Mouse (Mus musculus): ENCODE measurements around the gene Slc25a31. TPM values are rescaled to one million over a fixed set of nuclear protein-coding genes. Genes with fewer than 3 reads are reported as not detected.

The Slc25a31 gene
- not detected for total RNA-seq (2021)
- long read RNA-seq, experiment 1, result 0 reads
- long read RNA-seq, experiment 2, result 0 reads

DNA sequence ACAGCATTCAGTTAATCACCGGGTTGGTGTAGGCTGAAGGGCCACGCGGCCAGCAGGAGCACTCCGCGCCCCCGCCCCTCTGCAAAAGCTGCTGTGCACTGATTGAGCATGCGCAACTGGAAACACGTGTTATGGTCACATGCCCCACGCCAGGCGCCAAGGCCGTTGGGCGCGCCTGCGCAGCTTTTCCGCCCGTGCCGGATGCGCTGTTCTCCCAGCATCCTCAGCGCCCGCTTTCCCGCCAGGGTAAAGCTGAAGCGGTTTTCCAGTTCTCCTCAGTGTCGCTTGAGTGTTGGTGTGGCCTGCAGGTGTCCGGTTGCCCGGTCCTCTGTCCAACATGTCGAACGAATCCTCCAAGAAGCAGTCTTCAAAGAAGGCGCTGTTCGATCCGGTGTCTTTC is at the start of gene Slc25a31:
TSS of gene Slc25a31 (plus strand) at position 201 of the 400 bp plus-strand sequence.
- DNase-seq (ENCODE audit: low spot score in 2 of 2), result no peak

DNA sequence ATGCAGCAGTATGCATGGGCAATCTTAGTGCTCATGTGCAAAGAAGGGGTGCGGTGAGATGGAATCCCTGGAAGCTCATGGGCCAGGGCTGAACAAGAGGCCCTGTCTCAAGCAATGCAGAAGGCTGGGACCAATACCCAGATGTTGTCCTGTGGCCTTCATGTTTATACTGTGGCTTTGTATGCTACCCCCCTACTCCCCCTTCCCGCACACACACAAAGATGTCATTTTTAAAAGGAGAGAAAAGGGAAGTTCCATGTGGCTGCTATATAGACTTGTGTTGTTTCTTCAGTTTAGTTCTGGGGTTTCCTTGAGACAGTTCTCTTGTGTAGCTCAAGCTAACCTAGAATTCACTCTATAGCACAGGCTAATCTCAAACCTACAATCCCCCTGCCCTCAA is 48.4 kb upstream of the Slc25a31 start:
- no peak for DNase-seq (ENCODE audit: low spot score in 2 of 2)

DNA sequence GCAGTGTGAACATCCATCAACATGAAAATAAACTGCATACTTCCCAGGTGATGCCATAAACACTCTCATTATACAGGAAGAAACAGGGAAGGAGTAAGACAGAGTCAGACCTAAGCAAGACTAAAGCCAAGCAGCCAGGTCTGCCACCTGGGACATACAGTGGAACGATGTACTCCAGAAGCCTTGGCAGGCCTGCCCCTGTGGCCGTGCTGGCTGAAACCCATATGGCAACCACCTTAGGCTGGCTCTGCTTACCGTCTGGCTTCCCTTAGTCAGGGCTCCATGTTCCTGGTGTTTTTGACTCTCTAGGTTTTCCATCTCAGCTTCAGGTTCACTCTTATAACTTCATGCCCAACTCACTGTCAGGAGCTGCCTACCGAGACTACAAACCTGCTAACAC is 42.5 kb upstream of the Slc25a31 start:
- no peak for DNase-seq (ENCODE audit: low spot score in 2 of 2)

DNA sequence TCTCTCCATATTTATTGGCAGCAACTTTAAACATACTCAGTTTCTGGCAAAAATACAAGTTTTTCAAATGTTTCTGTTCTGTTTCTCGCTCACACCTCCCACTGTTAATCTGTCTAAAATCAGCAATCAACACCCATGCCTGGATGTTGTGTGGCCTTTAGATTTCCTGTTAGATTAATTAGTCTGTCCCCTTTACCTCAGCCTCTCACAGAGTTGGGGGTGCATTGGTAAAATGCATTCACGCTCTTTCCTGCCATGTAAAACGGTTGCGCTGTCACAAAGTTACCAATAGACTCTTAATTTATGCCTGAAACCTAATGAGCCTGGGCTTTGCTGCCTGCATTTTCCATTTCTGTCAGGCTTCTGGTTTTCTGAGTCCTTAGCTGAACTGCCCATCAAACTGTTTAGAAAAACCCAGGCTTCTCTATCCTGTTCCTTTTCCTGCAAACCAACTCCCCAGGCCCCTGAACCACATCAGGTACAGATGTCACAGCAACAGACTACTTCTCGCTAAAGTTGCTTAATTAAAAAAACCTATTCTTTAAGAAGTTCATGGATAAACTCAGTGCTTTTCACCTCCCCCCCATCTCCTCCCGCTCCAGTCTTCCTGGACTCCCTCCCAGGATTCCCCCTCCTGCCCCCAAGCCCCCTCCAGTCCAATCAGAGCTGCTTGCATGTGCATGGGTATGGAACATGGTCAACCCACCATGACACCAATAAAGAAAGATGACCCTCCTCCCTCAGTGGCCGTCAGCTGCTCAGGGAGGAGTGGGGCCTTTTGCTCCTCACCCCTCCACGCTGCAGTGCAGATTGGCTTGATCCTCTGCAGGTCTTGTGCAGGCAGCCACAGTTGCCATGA is 41.6 kb upstream of the Slc25a31 start:
- DNase-seq (ENCODE audit: low spot score in 2 of 2), result no peak

DNA sequence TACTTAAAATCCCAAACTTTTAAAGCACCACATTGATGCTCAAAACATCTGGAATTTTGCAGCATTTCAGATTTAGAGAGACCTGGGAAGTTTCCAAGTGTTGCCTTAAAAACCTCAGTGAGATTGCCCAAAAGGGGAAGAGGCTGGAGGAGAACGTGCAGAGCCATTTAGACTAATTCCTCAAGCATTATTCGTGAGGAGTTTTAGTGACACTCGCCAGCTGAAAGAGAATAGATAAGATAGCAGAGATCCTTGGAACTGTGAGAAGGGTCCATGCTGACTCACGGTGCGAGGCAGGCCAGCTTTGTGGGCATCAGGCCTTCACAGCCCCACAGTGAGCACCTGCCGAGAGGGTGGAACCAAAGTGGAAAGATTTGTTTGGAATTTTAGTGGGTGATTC is 39.8 kb upstream of the Slc25a31 start:
- DNase-seq (ENCODE audit: low spot score in 2 of 2), result no peak

DNA sequence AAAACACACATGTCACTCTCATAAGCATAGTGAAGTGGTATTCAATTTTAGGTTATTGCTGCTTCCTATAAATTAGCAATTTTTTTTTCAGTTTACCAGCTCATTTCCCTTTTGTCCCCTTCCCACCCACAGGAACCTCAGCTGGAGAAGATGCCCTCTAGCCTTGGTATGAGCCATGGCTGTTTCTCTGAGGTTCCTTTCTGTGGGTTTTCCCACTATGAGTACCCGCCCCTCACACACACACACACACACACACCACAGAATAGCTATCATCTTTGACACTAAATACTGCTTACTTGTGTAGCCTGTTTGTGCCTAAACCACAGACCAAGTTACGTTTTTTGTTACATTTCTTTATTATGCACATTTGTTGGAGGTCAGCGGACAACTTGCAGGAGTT is 39.3 kb upstream of the Slc25a31 start:
- DNase-seq (ENCODE audit: low spot score in 2 of 2), result no peak

DNA sequence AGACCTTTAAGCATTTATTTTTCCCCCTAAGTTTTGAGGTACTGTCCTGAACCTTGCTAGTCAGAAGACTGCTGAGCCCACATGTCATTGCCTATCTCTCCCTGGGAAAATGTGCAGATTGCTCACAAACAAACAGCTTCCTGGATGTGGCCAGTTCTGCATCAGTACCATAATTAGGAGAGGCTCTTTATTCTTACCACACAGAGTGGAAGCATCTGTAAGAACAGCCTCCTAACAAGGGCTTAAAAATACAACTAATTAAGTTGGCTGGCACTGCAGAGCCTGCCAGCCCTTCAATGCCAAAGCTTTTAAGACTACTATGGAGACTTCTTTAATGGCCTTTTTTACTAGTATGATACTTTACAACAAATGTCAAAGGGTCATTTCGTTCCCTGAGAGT is 35.1 kb upstream of the Slc25a31 start:
- no peak for DNase-seq (ENCODE audit: low spot score in 2 of 2)

DNA sequence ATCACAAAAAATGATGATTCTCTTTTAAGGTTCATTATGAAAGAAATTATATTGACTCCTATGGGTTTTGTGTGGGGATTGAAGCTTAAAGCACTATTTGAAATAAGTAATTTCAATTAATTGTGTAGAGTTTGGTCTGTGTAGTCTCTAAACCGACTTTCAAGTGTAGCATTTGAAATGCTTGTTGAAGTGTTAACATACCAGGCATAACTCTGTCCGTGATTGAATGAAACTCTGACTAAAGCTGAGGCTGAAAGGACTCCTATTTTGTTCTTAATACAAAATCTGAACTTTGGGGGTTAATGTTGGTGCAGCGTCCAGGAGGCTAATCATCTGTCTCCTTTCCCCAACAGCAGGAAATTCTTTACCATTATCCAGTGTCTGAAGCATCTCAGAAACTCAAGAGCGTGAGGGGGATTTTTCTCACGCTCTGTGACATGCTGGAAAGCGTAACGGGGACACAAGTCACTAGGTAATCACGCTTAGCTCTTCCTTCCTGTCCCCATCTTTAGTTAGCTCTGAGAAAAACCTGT is 33.7 kb upstream of the Slc25a31 start:
- no peak for DNase-seq (ENCODE audit: low spot score in 2 of 2)

DNA sequence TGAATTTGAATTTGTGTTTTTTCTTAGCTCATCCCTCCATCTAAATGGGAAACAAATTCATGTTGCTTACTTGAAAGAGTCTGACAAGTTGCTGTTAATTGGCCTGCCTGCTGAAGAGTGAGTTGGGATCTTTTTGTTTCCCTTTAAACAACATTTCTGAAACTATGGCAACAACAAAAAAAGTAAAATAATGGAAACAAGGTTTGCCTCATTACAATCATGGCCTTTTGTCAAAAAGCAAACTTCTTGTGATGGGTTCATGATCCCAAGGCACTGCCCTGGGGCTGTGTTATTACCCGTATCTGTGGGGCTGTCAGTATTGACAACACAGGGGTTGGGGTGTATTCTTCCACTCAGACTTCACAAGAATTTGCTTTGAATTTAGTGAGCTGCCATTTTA is 29.8 kb upstream of the Slc25a31 start:
- DNase-seq (ENCODE audit: low spot score in 2 of 2), result no peak

DNA sequence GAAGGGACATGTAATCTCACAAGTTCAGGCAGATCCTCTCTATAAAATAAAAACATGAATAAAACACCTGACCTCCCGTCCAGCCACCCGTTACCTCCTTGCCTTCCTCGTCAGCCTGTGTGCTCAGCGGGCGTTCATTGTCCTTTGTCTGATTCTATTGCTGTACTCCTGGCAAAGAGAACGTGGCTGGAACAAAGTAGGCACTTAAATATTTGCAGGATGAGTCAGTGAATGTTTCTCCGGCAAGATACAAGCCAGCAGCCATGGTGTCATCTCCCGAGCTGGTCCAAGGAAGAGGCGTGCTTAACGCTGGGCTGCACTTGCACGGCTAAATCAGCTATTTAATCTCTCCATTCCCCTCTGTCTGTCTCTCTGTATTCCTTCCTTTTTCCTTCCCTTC is 26.3 kb upstream of the Slc25a31 start:
- peak in 1 of 2 experiments; percentile 9 for DNase-seq (ENCODE audit: low spot score in 2 of 2)

DNA sequence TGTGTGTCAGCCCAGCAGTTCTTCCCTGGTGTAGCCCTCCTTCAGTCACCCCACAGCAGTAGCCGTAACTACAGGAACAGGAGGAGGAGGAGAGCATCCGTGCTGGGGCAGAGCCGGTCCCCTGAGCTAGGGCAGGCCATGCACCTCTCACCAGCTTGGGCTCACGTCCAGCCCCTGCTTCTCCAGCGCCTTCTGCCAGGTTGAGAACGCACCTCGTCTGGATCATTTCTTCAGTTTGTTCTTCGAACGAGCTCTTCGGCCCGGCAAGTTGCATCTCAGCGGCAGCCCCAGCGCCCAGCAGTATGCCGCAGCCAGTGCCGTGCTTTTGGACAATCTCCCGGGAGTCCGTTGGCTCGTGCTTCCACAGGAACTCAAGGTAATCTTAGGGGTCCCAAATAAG is 25.5 kb upstream of the Slc25a31 start:
- no peak for DNase-seq (ENCODE audit: low spot score in 2 of 2)

DNA sequence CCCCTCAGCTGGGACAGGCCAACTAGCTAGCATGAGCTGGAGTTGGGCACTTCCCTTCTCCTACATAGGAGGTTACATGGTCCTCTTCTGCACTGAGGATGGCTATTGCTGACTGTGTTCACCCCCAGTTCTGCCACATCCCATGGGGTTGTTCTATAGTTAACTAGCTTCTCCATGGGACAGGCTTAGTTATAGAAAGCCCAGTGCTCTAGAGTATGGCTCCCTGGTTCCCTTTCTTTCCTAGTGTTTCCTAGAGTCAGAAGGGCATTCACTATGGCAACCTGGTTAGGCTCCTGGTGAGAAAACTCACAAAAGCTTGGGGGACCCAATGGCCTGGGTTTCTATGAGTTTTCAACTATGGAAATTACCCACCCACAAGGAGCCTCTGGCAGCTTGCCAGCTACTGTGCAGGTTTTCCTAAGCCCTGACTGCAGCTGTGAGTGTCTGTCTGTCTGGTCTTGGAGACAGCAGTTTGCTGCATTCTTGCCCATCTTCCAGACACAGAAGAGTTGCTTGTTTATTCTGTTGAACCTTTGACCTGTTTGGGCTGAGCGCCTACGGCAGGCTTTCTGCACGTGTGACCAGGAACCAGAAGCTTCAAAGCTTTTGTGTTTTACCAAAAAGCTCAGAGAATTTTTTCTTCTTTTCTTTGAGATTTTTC is 22.7 kb upstream of the Slc25a31 start:
- DNase-seq (ENCODE audit: low spot score in 2 of 2), result no peak

DNA sequence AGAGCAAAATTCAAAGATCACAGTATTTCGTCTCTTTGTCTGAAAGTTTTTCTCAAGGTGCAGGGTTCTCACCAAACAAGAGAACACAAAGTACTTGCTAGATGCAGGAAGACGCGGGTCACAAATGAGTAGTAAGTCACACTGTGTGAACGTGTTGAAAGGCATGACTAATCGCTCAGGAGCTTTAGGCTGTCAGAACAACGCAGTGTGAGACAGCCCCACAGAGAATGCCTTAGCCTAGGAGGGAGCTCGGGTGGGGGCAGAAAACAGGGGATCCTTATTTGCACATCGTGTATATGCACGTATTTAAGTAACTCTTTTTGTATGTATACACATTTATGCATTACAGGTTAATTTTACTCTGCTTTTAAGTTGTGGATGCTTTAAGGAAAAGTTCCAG is 21.8 kb upstream of the Slc25a31 start:
- DNase-seq (ENCODE audit: low spot score in 2 of 2), result no peak

DNA sequence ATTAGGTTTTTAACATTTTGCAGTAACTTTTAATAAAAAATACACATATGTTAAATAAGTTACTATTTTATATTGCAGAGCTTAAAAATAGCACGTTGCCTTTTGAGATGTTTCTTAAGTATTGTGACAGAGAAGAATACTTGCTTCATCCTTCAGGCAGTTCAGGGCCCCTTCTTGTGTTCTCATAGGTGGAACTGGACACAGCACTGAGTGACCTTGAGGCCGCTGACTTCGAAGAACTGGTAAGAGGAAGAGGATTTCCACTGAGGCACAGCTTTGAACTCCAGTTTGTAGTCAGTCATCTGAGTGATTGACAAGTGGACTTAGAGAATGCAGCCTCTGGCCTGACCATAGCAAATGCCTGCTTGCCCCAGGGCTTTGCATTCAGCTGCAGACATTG is 21.1 kb upstream of the Slc25a31 start:
- no peak for DNase-seq (ENCODE audit: low spot score in 2 of 2)

DNA sequence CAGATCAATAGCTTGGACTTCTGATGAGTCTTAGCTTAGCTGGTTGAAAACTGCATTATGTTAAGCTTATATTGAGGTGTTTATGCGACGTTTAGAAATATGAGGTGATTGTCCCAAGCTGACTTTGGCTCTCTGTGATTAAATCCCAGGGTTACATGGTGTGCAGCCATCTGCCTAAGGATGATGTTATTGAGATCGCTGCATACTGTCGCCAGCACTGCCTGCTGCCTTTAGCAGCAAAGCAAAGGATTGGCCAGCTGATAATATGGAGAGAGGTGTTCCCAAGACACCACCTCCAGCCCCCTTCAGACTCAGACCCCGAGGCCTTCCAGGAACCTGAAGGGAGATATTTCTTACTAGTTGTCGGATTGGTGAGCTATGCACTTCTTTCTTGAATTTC is 17.1 kb upstream of the Slc25a31 start:
- DNase-seq (ENCODE audit: low spot score in 2 of 2), result no peak

DNA sequence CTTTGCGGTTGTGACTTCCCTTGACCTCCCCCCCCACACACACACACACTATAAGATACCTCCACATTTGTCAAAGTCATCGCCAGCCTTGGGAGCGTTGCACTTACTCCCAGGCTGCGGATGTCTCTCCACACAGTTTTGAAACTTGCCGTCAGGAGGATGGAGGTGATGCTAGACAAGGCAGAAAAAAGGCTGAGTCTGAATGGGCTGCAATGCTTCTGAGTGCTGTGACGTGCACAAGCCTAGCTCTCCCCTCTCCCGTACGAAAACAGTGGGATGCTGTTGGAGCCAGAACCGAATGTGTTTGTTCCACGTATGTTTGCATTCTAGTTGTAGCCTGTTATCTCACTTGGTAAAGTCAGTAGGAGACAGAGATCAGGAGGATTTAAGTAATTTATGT is 15.2 kb upstream of the Slc25a31 start:
- no peak for DNase-seq (ENCODE audit: low spot score in 2 of 2)

DNA sequence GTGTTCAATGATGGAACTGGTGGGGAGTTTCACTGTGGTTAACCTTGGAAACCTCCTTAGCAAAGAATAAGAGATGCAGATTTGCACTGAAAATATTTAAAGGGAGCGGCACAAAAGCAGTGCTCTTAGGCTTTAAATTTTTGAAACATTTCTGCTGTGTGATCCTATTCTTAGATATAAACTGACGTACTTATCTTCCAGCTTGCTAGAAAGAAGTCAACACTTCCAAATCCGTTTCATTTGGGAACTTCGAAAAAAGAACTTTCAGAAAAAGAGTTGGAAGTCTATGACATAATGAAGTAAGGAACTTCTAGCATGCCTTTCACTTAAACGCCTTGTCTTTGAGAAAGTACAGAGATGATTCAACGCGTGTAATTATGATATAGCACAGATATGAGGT is 14.7 kb upstream of the Slc25a31 start:
- DNase-seq (ENCODE audit: low spot score in 2 of 2), result no peak

DNA sequence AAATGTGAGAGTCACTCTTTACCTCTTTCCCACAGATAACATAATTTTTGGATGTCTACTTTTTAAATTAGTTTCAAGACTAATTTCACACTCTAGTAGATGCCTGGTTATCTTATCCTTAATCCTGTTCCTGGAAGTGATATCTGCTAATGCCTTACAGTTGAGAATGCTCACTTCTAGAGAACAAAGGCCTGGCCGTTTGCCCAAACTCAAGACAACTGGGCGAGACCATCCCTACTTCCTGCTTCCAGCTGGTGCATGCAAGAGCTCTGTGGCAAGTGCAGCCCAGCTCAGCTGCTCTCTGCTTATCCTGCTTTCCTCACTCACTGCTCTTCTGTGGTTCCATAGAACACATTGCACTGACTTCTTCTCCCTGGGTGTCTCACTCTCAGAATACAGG is 14.2 kb upstream of the Slc25a31 start:
- no peak for DNase-seq (ENCODE audit: low spot score in 2 of 2)

DNA sequence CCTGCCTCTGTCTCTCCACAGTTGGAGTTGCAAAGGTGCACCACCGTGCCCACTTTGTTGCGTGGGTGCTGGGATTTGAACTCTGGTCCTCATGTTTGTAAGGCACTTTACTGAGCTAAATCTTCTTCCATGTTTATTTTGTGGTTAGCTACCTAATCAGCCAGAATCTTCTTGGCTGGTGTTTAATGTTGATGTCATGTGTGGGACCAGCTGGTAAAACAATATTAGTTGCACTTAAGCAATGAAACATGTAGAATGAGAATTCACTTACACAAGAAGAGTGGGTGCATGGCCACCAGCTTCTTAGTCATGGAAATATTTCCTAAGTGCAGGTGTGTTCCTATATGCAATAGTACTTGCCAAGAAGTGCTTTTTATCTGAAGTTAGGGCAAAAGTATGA is 13.5 kb upstream of the Slc25a31 start:
- no peak for DNase-seq (ENCODE audit: low spot score in 2 of 2)

DNA sequence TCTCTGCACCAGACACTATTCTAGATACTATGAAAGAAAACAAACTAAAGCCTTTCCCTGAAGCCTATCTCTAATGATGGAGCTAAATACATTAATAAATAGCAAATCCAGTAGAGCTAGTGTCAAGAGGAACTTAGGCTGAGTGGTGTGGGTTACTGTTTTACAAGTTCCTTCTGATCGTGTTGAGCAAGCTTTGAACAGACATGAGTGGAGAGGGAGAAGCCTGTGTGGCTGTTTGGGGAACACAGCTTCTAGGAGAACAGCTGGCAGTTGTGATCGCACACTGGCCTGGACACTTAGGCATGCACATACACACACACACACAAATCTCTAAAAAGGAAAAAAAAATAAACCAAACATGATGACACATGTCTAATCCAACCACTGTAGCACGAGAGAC is 9.8 kb upstream of the Slc25a31 start:
- DNase-seq (ENCODE audit: low spot score in 2 of 2), result no peak

DNA sequence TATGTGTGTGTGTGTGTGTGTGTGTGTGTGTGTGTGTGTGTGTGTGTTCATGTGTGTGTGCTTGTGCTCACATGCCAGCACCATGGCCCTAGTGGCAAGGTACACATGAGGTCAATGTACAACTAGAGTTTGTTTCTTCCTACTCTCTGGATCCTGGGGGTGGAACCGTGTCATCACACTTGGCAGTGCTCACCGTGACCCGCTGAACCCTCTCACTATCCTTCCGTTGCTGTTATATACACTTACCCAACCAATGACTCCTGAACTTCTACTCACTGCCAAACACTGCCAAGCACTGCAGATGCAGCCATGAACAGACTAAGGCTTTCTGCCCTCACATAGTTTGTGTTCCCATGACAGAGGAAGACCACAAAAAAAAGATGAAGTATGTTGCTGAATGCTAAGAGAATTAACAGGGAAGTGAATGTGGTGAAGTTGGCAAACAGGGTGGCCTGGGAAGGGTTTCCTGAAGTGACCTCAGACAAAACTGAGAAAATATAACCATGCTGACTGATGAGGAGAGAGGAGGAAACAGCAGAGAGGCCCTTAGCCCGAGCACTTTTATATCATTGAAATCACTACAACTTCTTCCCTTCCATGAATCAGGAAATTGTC is 3.7 kb upstream of the Slc25a31 start:
- no peak for DNase-seq (ENCODE audit: low spot score in 2 of 2)

DNA sequence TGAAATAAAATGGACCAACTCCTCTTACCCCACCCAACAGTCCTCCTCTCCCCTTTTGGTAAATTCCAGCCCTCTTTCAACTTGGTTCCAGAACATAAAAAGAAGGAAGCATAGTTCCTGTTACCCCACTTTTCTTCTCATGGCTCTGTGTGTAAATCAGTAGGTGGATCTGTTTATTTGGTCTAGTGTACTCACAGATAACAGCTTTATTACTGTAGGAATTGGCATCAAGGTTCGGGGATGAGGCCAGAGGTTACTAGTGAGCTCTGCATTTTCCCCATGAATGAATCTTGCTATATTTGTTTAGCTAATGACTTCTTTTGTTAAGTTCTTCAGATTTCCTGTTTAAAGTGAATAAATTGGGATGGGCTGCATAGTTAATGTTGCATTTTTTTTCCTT is 7.4 kb downstream of the Slc25a31 start:
- DNase-seq (ENCODE audit: low spot score in 2 of 2), result no peak

Data from adrenal gland, adult 18-20 months (tissue).